Mouse (Mus musculus) liver, postnatal 0 days (tissue): ENCODE data around the gene Plxna4.

Source experiments
- CTCF ChIP-seq: sonication (generic); IDR thresholded peaks from 2 replicates; pipeline ENCODE4 v1.5.1; 2016; ENCODE audit warnings: antibody characterized with exemption, low read depth
- EP300 ChIP-seq: IDR thresholded peaks from 2 replicates; pipeline ENCODE4 v1.6.1; 2016; ENCODE audit warnings: antibody characterized with exemption, low read depth, mild to moderate bottlenecking

DNA sequence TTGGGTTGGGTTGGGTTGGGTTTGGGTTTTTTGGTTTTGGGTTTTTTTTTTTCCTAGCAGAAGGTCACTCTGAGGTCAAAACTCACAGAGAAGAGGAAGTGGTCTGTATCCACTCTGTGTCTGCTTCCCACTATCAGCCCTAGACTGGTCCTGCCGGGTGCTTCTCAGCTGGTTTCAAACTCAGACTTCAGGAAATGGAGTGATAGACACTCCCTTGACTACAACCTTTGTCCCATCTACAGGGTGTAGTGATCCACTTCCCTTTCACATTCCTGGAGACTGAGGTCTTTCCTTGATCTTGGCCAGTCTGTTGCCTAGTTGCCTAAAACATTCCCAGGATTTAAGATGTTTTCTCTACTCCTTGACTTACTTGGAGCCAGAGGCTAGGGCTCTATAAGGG is 76.0 kb downstream of the Plxna4 start:
- TF ChIP-seq CTCF (no peak), EP300 (no peak)
